Mouse (Mus musculus): ENCODE measurements around the gene Sstr4.

Gene Sstr4

DNA sequence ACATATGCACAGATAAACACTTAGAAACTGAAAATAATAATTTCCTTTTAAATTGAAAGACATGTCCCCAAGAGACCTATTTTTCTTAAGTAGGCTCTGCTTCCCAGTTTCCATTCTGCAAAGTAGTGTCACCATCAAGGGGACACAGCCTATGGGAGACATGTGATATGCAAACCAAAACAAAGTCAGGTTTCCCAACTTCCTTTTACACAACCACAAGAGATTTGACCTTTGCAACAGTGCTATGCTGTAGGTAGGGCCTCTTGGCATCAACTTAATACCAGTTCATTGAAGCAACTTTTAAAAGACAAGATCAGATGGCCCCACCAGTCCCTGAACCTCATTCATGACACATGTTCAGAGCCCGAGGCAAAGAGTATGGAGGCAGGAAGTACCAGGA is 2.0 kb upstream of the Sstr4 start:
- in situ Hi-C loops (cut with MboI; ENCODE audit: low sequenced_read_pairs) = loop anchor here (25.0 kb wide), 1 partner anchor 269 kb away; the partner anchor contains the start of gene Nxt1

- in situ Hi-C loops (cut with MboI; ENCODE audit: low sequenced_read_pairs) = loop anchor here (25.0 kb wide), 1 partner anchor 268 kb away; the partner anchor contains the start of gene Nxt1
Observed at GRCm38 (mm10) chr2:148393846-148394245, 1.3 kb upstream of the Sstr4 start.

DNA sequence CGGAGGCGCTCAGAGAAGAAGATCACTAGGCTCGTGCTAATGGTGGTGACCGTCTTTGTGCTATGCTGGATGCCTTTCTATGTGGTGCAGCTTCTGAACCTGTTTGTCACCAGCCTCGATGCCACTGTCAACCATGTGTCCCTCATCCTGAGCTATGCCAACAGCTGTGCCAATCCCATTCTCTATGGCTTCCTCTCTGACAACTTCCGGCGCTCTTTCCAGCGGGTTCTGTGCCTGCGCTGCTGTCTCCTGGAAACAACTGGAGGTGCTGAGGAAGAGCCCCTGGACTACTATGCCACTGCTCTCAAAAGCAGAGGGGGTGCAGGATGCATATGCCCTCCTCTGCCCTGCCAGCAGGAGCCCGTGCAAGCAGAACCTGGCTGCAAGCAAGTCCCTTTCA is 1.1 kb downstream of the Sstr4 start:
- in situ Hi-C loops (cut with MboI; ENCODE audit: low sequenced_read_pairs) = loop anchor here (25.0 kb wide), 1 partner anchor 266 kb away; the partner anchor contains the start of gene Nxt1

GRCm38 (mm10) chr2:148397015-148397783 is 2.1 kb downstream of the Sstr4 start:
- in situ Hi-C loops (cut with MboI; ENCODE audit: low sequenced_read_pairs) = loop anchor here (25.0 kb wide), 1 partner anchor 265 kb away; the partner anchor contains the start of gene Nxt1

- in situ Hi-C loops (cut with MboI; ENCODE audit: low sequenced_read_pairs) = loop anchor here (25.0 kb wide), 1 partner anchor 265 kb away; the partner anchor contains the start of gene Nxt1
Observed at GRCm38 (mm10) chr2:148397784-148398100, 2.6 kb downstream of the Sstr4 start.

- in situ Hi-C loops (cut with MboI; ENCODE audit: low sequenced_read_pairs) = loop anchor here (25.0 kb wide), 1 partner anchor 263 kb away; the partner anchor contains the start of gene Nxt1
Observed at GRCm38 (mm10) chr2:148398901-148399685, 3.9 kb downstream of the Sstr4 start.

GRCm38 (mm10) chr2:148402227-148402626 is 7.1 kb downstream of the Sstr4 start:
- in situ Hi-C loops (cut with MboI; ENCODE audit: low sequenced_read_pairs) = no loop called here

DNA sequence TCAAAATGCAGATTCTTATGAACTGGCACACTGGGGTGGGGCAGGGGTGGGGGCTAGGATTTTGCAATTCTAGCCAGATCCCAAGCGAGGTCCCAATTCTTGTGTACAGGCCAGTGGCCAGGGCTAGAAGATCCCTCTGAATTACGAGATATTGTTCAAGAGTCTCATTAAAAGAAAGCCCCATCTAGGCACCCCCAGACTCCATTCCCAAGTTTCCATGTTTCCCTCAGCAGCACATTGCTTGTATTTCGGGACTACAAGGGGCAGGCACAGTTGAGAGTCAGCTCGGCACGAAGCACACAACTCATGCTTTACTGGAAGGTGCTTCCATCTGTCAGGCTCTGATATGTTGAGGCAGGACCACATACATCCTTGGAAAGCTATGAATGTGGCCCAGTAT is 9.8 kb downstream of the Sstr4 start:
- in situ Hi-C loops (cut with MboI; ENCODE audit: low sequenced_read_pairs) = no loop called here

DNA sequence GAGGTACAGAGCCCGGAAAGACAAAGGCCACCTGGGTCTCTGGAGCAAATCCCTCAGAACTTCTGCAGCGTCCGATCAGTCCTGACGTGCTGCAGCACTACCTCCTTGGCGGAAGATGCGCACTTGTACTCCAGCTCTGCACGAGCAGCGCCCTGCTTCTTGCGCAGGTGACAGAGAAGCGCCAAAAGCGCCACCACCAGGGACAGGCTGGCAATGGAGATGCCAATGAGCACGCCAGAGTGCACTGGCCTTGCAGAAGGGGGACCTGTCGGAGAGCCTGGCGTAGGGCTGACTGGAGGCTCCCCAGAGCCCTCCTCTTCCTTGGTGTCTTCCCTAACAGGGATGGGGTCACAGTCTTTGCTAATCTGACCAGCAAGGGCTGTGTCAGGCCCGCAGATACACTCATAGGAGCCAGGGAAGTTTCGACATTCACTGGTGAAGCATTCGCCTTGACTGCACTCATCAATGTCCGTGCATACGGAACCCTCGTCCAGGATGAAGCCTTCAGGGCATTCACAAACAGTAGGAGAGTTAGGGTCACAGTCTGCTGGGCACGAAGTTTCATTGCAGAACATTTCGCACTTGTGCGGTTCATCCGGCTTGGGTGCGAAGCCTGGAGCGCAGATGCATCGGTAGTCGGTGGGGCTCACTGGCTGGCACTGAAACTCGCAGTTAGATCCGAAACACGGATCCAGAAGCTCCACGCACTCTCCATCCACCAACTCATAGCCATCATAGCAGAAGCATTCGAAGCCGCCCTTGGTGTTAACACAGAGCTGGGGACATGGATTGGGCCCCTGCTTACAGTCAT is 11.2 kb downstream of the Sstr4 start:
- in situ Hi-C loops (cut with MboI; ENCODE audit: low sequenced_read_pairs) = no loop called here

- in situ Hi-C loops (cut with MboI; ENCODE audit: low sequenced_read_pairs) = no loop called here
Observed at GRCm38 (mm10) chr2:148406971-148407869, 12.1 kb downstream of the Sstr4 start.

DNA sequence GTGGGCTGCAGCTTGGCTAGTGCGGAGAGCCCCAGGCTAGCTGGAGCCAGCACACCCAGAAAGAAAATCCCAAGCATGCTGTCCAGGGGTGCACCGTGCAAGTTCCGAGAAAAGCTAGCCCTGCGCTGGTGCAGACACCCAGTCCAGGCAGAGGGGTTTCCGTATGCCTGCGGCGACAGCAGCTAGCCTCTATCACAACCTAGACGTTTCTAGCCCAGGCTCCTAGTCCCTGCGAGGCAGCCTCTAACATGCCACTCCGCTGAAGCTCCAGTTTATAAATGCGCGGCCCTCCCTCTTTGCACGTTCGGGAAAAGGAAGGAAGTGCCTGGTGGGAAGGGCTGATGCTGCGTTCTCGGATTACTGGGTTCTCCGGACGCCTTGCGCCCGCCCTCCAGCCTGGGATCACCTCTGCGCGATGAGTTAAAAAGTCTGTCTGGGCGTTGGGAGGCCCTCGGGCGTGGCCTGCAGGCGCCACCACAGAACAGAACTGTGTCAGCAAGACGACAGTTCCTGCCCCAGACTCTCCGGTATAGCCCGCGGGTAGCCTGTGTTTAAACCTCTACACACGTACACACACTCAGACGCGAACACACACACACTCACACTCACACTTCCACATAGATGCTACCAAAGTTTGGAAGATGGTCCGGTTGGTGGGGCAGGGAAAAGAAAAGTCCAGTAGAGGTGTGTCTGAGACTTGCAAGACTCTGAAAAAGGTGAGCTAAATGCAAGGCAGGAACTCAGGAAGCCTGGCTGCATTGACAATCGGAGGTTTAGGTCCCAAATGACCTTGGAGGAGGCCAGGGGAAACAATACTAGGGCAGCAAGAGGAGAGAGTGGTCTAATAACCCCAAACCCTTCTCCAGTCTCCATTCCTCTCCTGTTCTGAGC is 13.0 kb downstream of the Sstr4 start, which contains the start of gene Thbd:
TSS of gene Thbd (minus strand) at position 319 of the 891 bp plus-strand sequence.
- in situ Hi-C loops (cut with MboI; ENCODE audit: low sequenced_read_pairs) = no loop called here

- in situ Hi-C loops (cut with MboI; ENCODE audit: low sequenced_read_pairs) = no loop called here
Observed at GRCm38 (mm10) chr2:148408761-148409120, 13.6 kb downstream of the Sstr4 start.

DNA sequence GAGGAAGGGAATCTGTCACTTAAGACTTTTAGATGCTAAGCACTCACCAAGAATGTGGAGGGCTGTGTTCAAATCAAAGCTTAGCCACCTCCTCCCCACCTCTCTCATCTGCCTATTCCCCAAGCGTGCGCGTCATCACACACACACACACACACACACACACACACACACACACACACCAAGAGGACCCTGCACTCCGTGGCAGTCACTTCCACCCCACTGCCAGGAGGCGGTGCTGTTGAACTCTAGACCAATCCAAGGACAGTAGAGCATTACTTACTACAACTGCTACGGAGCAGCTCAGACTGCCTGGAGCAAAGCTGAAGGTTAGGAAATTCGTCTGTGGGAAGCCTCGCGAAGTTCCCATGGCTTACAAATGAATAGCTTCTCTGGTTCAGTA is 14.0 kb downstream of the Sstr4 start:
- in situ Hi-C loops (cut with MboI; ENCODE audit: low sequenced_read_pairs) = no loop called here

- in situ Hi-C loops (cut with MboI; ENCODE audit: low sequenced_read_pairs) = no loop called here
Observed at GRCm38 (mm10) chr2:148409821-148410220, 14.7 kb downstream of the Sstr4 start.

DNA sequence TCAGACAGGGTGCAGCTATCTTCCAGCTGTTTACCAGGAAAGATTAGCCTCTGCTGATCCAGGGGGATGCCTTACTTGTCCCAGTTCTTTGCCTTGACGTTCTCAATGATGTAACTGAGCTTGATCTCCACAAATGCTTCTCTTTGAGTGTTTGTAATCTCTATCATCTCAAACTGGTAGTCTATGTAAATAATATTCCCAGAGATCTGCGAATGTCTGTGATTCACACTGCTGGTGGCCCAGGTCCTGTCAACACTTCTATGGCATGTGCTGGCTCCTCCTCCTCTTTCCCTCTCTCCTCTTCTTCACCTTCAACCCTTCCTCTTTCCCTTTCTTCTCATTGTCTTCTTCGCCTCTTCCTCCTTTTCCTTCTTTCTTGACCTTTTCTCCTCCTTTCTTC is 24.0 kb downstream of the Sstr4 start:
- in situ Hi-C loops (cut with MboI; ENCODE audit: low sequenced_read_pairs) = no loop called here

GRCm38 (mm10) chr2:148419776-148420175 is 24.6 kb downstream of the Sstr4 start:
- in situ Hi-C loops (cut with MboI; ENCODE audit: low sequenced_read_pairs) = no loop called here

DNA sequence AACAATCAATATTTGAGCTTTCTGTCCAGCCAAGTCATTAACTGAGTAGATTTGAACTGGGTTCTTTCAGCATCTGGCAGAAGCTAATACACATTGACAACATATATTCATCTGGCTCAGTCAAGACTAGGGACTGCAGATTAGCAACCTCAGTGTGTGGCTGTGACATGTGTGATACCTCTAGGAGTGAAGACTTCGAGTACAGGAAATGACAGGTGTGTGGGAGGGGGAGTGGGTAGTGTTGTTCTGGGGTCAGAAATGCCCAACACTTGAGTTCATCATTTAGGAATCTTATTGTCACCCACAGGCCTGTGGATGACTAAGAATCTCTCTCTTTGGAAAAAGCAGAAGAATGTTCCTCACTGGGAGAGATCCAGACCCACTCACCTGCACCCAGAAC is 26.0 kb downstream of the Sstr4 start:
- in situ Hi-C loops (cut with MboI; ENCODE audit: low sequenced_read_pairs) = no loop called here

DNA sequence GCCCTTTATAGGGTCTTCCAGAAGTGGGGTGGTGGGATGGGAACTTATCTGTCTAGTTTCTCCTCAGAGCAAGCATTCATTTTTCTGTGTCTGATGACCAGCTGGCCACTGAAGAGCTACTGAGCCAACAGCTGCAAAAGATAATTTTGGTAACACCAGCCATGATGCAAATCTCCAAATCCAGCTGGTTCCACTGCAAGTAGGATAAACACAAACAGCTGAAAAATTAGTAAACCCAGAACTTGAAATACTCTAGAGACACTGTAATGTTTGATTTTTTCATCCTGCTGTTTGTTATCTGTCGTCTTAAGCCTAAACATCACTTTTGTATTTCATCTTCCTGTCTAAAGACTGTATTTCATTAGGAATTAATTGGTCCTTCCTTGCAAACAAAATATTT is 26.6 kb downstream of the Sstr4 start:
- in situ Hi-C loops (cut with MboI; ENCODE audit: low sequenced_read_pairs) = no loop called here
